Comparison of ENCODE assay signal across 19 mouse cellular contexts in the genomic region with DNA sequence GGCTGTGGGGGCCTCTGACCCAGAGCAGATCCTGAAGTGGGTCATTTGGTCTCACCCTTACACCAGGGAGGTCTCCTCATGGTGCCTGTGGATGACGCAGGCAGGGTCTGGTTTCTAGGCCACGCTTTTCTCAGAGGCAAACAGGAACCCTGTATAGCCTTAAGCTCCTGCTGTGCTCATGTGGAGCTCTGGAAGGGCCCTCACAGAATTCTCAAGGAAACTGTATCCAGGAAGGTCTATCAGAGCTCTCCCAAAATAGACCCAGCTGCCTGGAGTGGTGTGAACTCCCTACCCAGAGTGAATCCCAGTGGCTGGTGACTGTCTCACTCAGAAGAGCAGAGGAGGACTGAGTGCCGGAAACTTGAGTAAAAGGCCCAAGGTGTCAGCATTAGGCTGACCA. TPM values are rescaled to one million over a fixed set of nuclear protein-coding genes. Genes with fewer than 3 reads are reported as not detected.
"Had no signal": no experiment of that assay in that cellular context is flagged by ENCODE, and none has a peak within 500 bp of the region (broad histone marks: within the 10 kb centered on the region; RNA-seq: fewer than 3 reads in every experiment).

No protein-coding gene starts in this region.

- H3K4me3 ChIP-seq: left cerebral cortex, adult 2 months; limb, embryonic 15.5 days; liver, embryonic 12.5 days; midbrain, embryonic 10.5 days; myocyte; stomach, embryonic 15.5 days had no signal

- H3K36me3 ChIP-seq: liver, embryonic 12.5 days; midbrain, embryonic 10.5 days; stomach, embryonic 15.5 days had no signal

- H3K4me2 ChIP-seq: limb, embryonic 15.5 days; liver, embryonic 12.5 days; lung, embryonic 14.5 days; stomach, embryonic 15.5 days had no signal

- H3K27ac ChIP-seq: left cerebral cortex, adult 2 months; limb, embryonic 15.5 days; liver, embryonic 12.5 days; midbrain, embryonic 10.5 days; stomach, embryonic 15.5 days had no signal

- H3K9me3 ChIP-seq: limb, embryonic 15.5 days; liver, embryonic 12.5 days; midbrain, embryonic 10.5 days; stomach, embryonic 15.5 days had no signal

- H3K9ac ChIP-seq: limb, embryonic 15.5 days; liver, embryonic 12.5 days; lung, embryonic 14.5 days; stomach, embryonic 15.5 days had no signal

- ATAC-seq: liver, embryonic 12.5 days had no signal

- DNase-seq: kidney, postnatal 25 days; lung, embryonic 14.5 days; lung, postnatal 10 days; lung, postnatal 4 days; midbrain, embryonic 14.5 days; retina, postnatal 1 day; right cerebral cortex, postnatal 4 days; thymus, adult 2 months; thymus, postnatal 36 days had no signal

- H3K27me3 ChIP-seq: limb, embryonic 15.5 days; liver, embryonic 12.5 days; stomach, embryonic 15.5 days had no signal

RNA-seq across cellular contexts. Expression of gene Nkx1-2, which starts 55.0 kb away (rescaled TPM):
- total RNA-seq: left cerebral cortex, adult 2 months; left cerebral cortex, postnatal 14 days; megakaryocyte, adult 5-6 weeks had no signal
- polyA plus RNA-seq: kidney, embryonic 16.5 days; liver, embryonic 12.5 days; liver, embryonic 16.5 days; lung, embryonic 14.5 days; myocyte had no signal
